Comparison of ENCODE assay signal across 10 mouse cellular contexts in genomic region chr6:87386203-87386602, GRCm38 (mm10). TPM values are rescaled to one million over a fixed set of nuclear protein-coding genes. Genes with fewer than 3 reads are reported as not detected.
A peak's percentile ranks its signal among the peaks of the same experiment; 100 is the strongest.
DNase-seq lines count a peak whose midpoint lies in the region; ATAC-seq and TF ChIP-seq lines count a peak whose summit lies in the region.
"Had no signal": no experiment of that assay in that cellular context is flagged by ENCODE, and none has a peak within 500 bp of the region (broad histone marks: within the 10 kb centered on the region; RNA-seq: fewer than 3 reads in every experiment).

No protein-coding gene starts in this region.

- peak; percentile 98 for TF ChIP-seq CTCF in midbrain, postnatal 0 days (IDR thresholded peaks at IDR 0.05)

- peaks cover 5% of the 10 kb centered on the region; the same call in 1 of the 2 replicates for H3K27me3 ChIP-seq in intestine, embryonic 14.5 days (replicated peaks; ENCODE audit: control insufficient read depth, insufficient read depth, low read length)
- H3K27me3 ChIP-seq in intestine, embryonic 15.5 days (replicated peaks), result peaks cover 2% of the 10 kb centered on the region; the same call in 1 of the 2 replicates
- H3K27me3 ChIP-seq in midbrain, postnatal 0 days (ENCODE audit: insufficient read depth, low read length), result no peaks in the 10 kb centered on the region

- peak; percentile 88 for DNase-seq in intestine, embryonic 14.5 days (ENCODE audit: low spot score)
- peak; percentile 72 for DNase-seq in ES-E14 (ENCODE audit: low read depth, low spot score)
- DNase-seq in cerebellum, adult 11-12 months, result peak; percentile 6
- DNase-seq in frontal cortex, postnatal 25 days (ENCODE audit: low spot score in 2 of 2), result peak; percentile 49 to 71
- peak; percentile 76 to 81 for DNase-seq in layer of hippocampus, postnatal 10 days (ENCODE audit: low spot score in 2 of 2)
- peak; percentile 91 for DNase-seq in midbrain, postnatal 0 days (ENCODE audit: low spot score)
- DNase-seq in testis, postnatal 10 days (ENCODE audit: low spot score), result peak; percentile 82

- ATAC-seq in intestine, embryonic 14.5 days (replicated peaks; ENCODE audit: low FRiP score, low TSS enrichment, low read depth), result 0 out of 2 replicates have a peak, but pooled peaks have one; percentile 8
- no peak for ATAC-seq in intestine, embryonic 15.5 days
- ATAC-seq in midbrain, postnatal 0 days (ENCODE audit: low FRiP score), result no peak

- 0 out of 2 replicates have a peak, but pooled peaks cover 3% of the 10 kb centered on the region for H3K4me1 ChIP-seq in intestine, embryonic 14.5 days (replicated peaks; ENCODE audit: control insufficient read depth, insufficient read depth, low read length)
- peaks cover 5% of the 10 kb centered on the region; the same call in 1 of the 2 replicates for H3K4me1 ChIP-seq in intestine, embryonic 15.5 days (replicated peaks)
- H3K4me1 ChIP-seq in ES-E14 (ENCODE audit: control insufficient read depth in 2 of 2, insufficient read depth in 2 of 2, low read length in 2 of 2, poor library complexity in 1 of 2), result no peaks in the 10 kb centered on the region
- no peaks in the 10 kb centered on the region for H3K4me1 ChIP-seq in midbrain, postnatal 0 days (ENCODE audit: insufficient read depth, low read length)

- H3K9me3 ChIP-seq in intestine, embryonic 14.5 days (ENCODE audit: control insufficient read depth, low read length), result no peaks in the 10 kb centered on the region
- H3K9me3 ChIP-seq in intestine, embryonic 15.5 days, result no peaks in the 10 kb centered on the region
- no peaks in the 10 kb centered on the region for H3K9me3 ChIP-seq in ES-E14 (ENCODE audit: control insufficient read depth, insufficient read depth, low read depth, low read length)
- no peaks in the 10 kb centered on the region for H3K9me3 ChIP-seq in midbrain, postnatal 0 days (ENCODE audit: low read length)

- in situ Hi-C loops in ES-E14 (cut with MboI; ENCODE audit: low sequenced_read_pairs in 2 of 2, unreplicated experiment in 2 of 2), result no loop called here

- 10% methylated on average over 7 of the region's 7 CpGs for WGBS in intestine, embryonic 14.5 days
- WGBS in intestine, embryonic 15.5 days, result 15% methylated on average over 7 of the region's 7 CpGs
- WGBS in midbrain, postnatal 0 days, result 10% methylated on average over 7 of the region's 7 CpGs

- H3K36me3 ChIP-seq in intestine, embryonic 14.5 days (ENCODE audit: control insufficient read depth, insufficient read depth, low read length), result no peaks in the 10 kb centered on the region
- H3K36me3 ChIP-seq in intestine, embryonic 15.5 days, result no peaks in the 10 kb centered on the region
- no peaks in the 10 kb centered on the region for H3K36me3 ChIP-seq in ES-E14 (ENCODE audit: control insufficient read depth, insufficient read depth, low read length, poor library complexity, severe bottlenecking)
- no peaks in the 10 kb centered on the region for H3K36me3 ChIP-seq in midbrain, postnatal 0 days (ENCODE audit: insufficient read depth, low read length)

- no peak overlapping the region for H3K9ac ChIP-seq in intestine, embryonic 14.5 days (ENCODE audit: low read length)
- no peak overlapping the region for H3K9ac ChIP-seq in intestine, embryonic 15.5 days
- H3K9ac ChIP-seq in ES-E14 (ENCODE audit: insufficient read depth, low read depth, low read length, poor library complexity, severe bottlenecking), result no peak overlapping the region
- no peak overlapping the region for H3K9ac ChIP-seq in midbrain, postnatal 0 days (replicated peaks; ENCODE audit: low read length, poor library complexity, severe bottlenecking)

- no peak overlapping the region for H3K4me2 ChIP-seq in intestine, embryonic 14.5 days (ENCODE audit: low read length)
- no peak overlapping the region for H3K4me2 ChIP-seq in intestine, embryonic 15.5 days (replicated peaks)
- H3K4me2 ChIP-seq in midbrain, postnatal 0 days (ENCODE audit: low read depth, low read length, poor library complexity, severe bottlenecking), result no peak overlapping the region

- no peak overlapping the region for H3K27ac ChIP-seq in intestine, embryonic 14.5 days (ENCODE audit: low read depth)
- no peak overlapping the region for H3K27ac ChIP-seq in intestine, embryonic 15.5 days
- no peak overlapping the region for H3K27ac ChIP-seq in ES-E14 (ENCODE audit: insufficient read depth, low read depth, low read length, poor library complexity, severe bottlenecking)
- H3K27ac ChIP-seq in midbrain, postnatal 0 days (ENCODE audit: low read depth, low read length), result no peak overlapping the region

- no peak overlapping the region for H3K4me3 ChIP-seq in intestine, embryonic 14.5 days (ENCODE audit: low read depth, low read length)
- H3K4me3 ChIP-seq in intestine, embryonic 15.5 days (replicated peaks), result no peak overlapping the region
- no peak overlapping the region for H3K4me3 ChIP-seq in ES-E14 (ENCODE audit: insufficient read depth in 1 of 2, low read depth in 1 of 2, low read length in 2 of 2, poor library complexity in 1 of 2, severe bottlenecking in 1 of 2)
- no peak overlapping the region for H3K4me3 ChIP-seq in midbrain, postnatal 0 days (ENCODE audit: low read depth, low read length)
- H3K4me3 ChIP-seq: erythroblast, embryonic 14.5 days had no signal

TF ChIP-seq in ES-E14, 5 proteins besides CTCF, POLR2A, EP300 and RAD21:
- TF ChIP-seq CHD2 (IDR thresholded peaks at IDR 0.05; ENCODE audit: low read depth, low read length) (no peak), HCFC1 (IDR thresholded peaks at IDR 0.05; ENCODE audit: borderline replicate concordance, insufficient read depth, low read length) (no peak), ZC3H11A (IDR thresholded peaks at IDR 0.05; ENCODE audit: borderline replicate concordance, low read depth, low read length) (no peak), ZNF384 (IDR thresholded peaks at IDR 0.05; ENCODE audit: low read depth, low read length) (peak; percentile 98), MAFK (IDR thresholded peaks at IDR 0.05; ENCODE audit: insufficient read depth, low read depth, low read length) (0 out of 2 replicates have a peak, but pooled peaks have one; percentile 17)

RNA-seq across cellular contexts. Expression of gene Gkn3, which starts 2.5 kb away (rescaled TPM):
- polyA plus RNA-seq in intestine, embryonic 14.5 days (2014; fragmentation: Nextera tagmentation; extraction: Ambion mirVana), result 0.65 and 1.2 TPM in 2 replicates
- 0.68 and 0.93 TPM in 2 replicates for polyA plus RNA-seq in intestine, embryonic 15.5 days (2015; fragmentation: Nextera tagmentation; extraction: Ambion mirVana)
- total RNA-seq in ES-E14 (2012; rRNA removed), result not detected in 2 replicates
- total RNA-seq in layer of hippocampus, postnatal 10 days (2021), result 1 to 10 TPM; 1.0 to 1.8 TPM
- 2.6 TPM in 1 of 2 replicates, not detected in the other for total RNA-seq in midbrain, postnatal 0 days (2014; rRNA removed)
- 0.99 and 1.2 TPM in 2 replicates for polyA plus RNA-seq in midbrain, postnatal 0 days (2015; fragmentation: Nextera tagmentation; extraction: Ambion mirVana)
- polyA plus RNA-seq: erythroblast, embryonic 14.5 days had no signal

RNA-seq across cellular contexts. Expression of gene Gkn2, which starts 13.0 kb away (rescaled TPM):
- 1.6 TPM in 1 of 2 replicates, not detected in the other for polyA plus RNA-seq in intestine, embryonic 14.5 days (2014; fragmentation: Nextera tagmentation; extraction: Ambion mirVana)
- 0.21 TPM in 1 of 2 replicates, not detected in the other for polyA plus RNA-seq in intestine, embryonic 15.5 days (2015; fragmentation: Nextera tagmentation; extraction: Ambion mirVana)
- total RNA-seq in ES-E14 (2012; rRNA removed), result not detected in 2 replicates
- total RNA-seq in layer of hippocampus, postnatal 10 days (2021), result not detected
- not detected in 2 replicates for total RNA-seq in midbrain, postnatal 0 days (2014; rRNA removed)
- not detected in 2 replicates for polyA plus RNA-seq in midbrain, postnatal 0 days (2015; fragmentation: Nextera tagmentation; extraction: Ambion mirVana)
- polyA plus RNA-seq: erythroblast, embryonic 14.5 days; neural tube, embryonic 14.5 days had no signal

RNA-seq across cellular contexts. Expression of gene Gkn1, which starts 35.5 kb away (rescaled TPM):
- 0.34 and 0.66 TPM in 2 replicates for polyA plus RNA-seq in intestine, embryonic 14.5 days (2014; fragmentation: Nextera tagmentation; extraction: Ambion mirVana)
- polyA plus RNA-seq in intestine, embryonic 15.5 days (2015; fragmentation: Nextera tagmentation; extraction: Ambion mirVana), result 0.21 and 0.41 TPM in 2 replicates
- total RNA-seq in ES-E14 (2012; rRNA removed), result not detected in 2 replicates
- total RNA-seq in layer of hippocampus, postnatal 10 days (2021), result not detected
- total RNA-seq in midbrain, postnatal 0 days (2014; rRNA removed), result not detected in 2 replicates
- not detected in 2 replicates for polyA plus RNA-seq in midbrain, postnatal 0 days (2015; fragmentation: Nextera tagmentation; extraction: Ambion mirVana)
- polyA plus RNA-seq: erythroblast, embryonic 14.5 days; neural tube, embryonic 14.5 days had no signal

RNA-seq across cellular contexts. Expression of gene Bmp10, which starts 42.6 kb away (rescaled TPM):
- not detected in 2 replicates for polyA plus RNA-seq in intestine, embryonic 14.5 days (2014; fragmentation: Nextera tagmentation; extraction: Ambion mirVana)
- not detected in 2 replicates for polyA plus RNA-seq in intestine, embryonic 15.5 days (2015; fragmentation: Nextera tagmentation; extraction: Ambion mirVana)
- total RNA-seq in ES-E14 (2012; rRNA removed), result not detected in 2 replicates
- under 1 TPM; 0.09 TPM for total RNA-seq in layer of hippocampus, postnatal 10 days (2021)
- total RNA-seq in midbrain, postnatal 0 days (2014; rRNA removed), result not detected in 2 replicates
- polyA plus RNA-seq in midbrain, postnatal 0 days (2015; fragmentation: Nextera tagmentation; extraction: Ambion mirVana), result not detected in 2 replicates
- polyA plus RNA-seq: erythroblast, embryonic 14.5 days; neural tube, embryonic 14.5 days had no signal

RNA-seq across cellular contexts. Expression of gene Antxr1, which starts 50.6 kb away (rescaled TPM):
- 8.5 and 9.2 TPM in 2 replicates for polyA plus RNA-seq in intestine, embryonic 14.5 days (2014; fragmentation: Nextera tagmentation; extraction: Ambion mirVana)
- polyA plus RNA-seq in intestine, embryonic 15.5 days (2015; fragmentation: Nextera tagmentation; extraction: Ambion mirVana), result 5.9 and 6.5 TPM in 2 replicates
- 2.0 and 2.5 TPM in 2 replicates for total RNA-seq in ES-E14 (2012; rRNA removed)
- 10 to 100 TPM; 15.4 to 16.5 TPM for total RNA-seq in layer of hippocampus, postnatal 10 days (2021)
- 13.1 and 17.0 TPM in 2 replicates for total RNA-seq in midbrain, postnatal 0 days (2014; rRNA removed)
- polyA plus RNA-seq in midbrain, postnatal 0 days (2015; fragmentation: Nextera tagmentation; extraction: Ambion mirVana), result 2.2 and 2.9 TPM in 2 replicates
- polyA plus RNA-seq: erythroblast, embryonic 14.5 days had no signal

Comparison
In these comparisons a context has a peak if more than half of its experiments do, and no peak if none do; other contexts are left out.
1. DNase-seq: peak in every context shown above with its lines; median percentile 91 in midbrain, postnatal 0 days; 88 in intestine, embryonic 14.5 days; 82 in testis, postnatal 10 days; 78 in layer of hippocampus, postnatal 10 days; 72 in ES-E14; 60 in frontal cortex, postnatal 25 days; 6 in cerebellum, adult 11-12 months.